Mouse (Mus musculus): ENCODE data around the gene Krt83. TPM values are rescaled to one million over a fixed set of nuclear protein-coding genes. Genes with fewer than 3 reads are reported as not detected.

The Krt83 gene
- polyA plus RNA-seq, 1 experiment from 2014 or later: not detected

DNA sequence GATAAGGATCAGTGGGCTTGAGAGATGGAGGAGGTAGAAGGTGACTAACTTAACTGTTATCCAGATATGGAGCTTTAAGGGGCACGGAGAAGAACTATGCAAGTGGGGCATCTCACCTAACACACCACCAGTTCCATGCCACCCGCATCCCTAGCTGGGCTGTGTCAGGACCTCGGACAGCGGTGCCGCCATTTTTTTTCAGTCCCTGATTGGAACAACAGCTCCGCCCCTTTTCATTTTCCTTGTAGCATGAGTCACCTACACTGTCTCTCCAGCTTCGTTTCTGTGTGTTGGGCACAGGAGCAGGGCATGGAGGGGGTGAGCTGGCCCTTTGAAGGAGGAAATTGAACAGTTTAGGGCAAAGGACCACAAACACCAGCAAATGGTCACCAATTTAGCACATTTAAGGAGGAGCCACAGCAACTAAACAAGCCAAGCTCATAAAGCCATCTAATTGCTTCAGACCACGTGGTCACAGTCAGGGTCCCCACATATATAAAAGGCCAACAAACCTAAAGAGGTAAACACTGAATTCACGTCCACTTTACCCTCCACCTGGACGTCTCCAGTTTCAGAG lies 18.3 kb downstream of the Krt83 start, which contains the start of gene Krt86:
Gene Krt86 (plus strand): TSS at position 527 of the 577 bp plus-strand sequence.
- H3K9me3 ChIP-seq (replicated peaks): no peaks in the 10 kb centered on the region
- no peaks in the 10 kb centered on the region for H3K36me3 ChIP-seq
- no peak within 1 kb of the TSS for H3K4me3 ChIP-seq
- WGBS: 19% methylated on average over 10 of the region's 10 CpGs
- ATAC-seq (replicated peaks; ENCODE audit: insufficient number of reproducible peaks, insufficient read depth, low FRiP score, low read depth): no peak
- H3K4me2 ChIP-seq: no peak within 1 kb of the TSS
- H3K4me1 ChIP-seq (replicated peaks): no peaks in the 10 kb centered on the region
- H3K27me3 ChIP-seq: peaks cover 7% of the 10 kb centered on the region
- H3K9ac ChIP-seq: no peak within 1 kb of the TSS
- H3K27ac ChIP-seq: no peak within 1 kb of the TSS

DNA sequence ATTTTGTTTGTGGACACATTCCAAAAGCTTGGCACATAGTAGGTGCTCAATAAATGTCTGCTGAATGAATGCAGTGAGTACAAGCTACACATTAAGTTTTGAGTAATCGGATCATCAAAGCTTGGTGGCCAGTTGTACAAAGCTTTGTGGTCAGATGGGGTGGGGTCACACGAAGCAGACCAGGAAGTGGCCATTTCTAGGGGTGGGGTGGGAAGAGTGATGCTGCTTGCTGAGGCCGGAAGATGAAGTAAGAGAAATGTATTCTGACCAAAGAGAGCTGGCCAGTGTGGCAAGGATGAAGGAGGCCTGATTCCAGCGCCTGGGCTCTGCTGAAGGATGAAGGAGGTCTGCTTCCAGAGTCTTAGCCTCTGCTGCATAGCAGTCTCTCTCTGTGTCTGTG lies 22.2 kb downstream of the Krt83 start:
- no peak overlapping the region for H3K9ac ChIP-seq
- H3K4me2 ChIP-seq: no peak overlapping the region
- WGBS: 76% methylated on average over 4 of the region's 4 CpGs
- H3K4me3 ChIP-seq: no peak overlapping the region
- H3K9me3 ChIP-seq (replicated peaks): no peaks in the 10 kb centered on the region
- H3K27ac ChIP-seq: no peak overlapping the region
- 0 out of 2 replicates have a peak, but pooled peaks cover 5% of the 10 kb centered on the region for H3K27me3 ChIP-seq
- no peaks in the 10 kb centered on the region for H3K4me1 ChIP-seq (replicated peaks)
- no peaks in the 10 kb centered on the region for H3K36me3 ChIP-seq
- no peak for ATAC-seq (replicated peaks; ENCODE audit: insufficient number of reproducible peaks, insufficient read depth, low FRiP score, low read depth)

DNA sequence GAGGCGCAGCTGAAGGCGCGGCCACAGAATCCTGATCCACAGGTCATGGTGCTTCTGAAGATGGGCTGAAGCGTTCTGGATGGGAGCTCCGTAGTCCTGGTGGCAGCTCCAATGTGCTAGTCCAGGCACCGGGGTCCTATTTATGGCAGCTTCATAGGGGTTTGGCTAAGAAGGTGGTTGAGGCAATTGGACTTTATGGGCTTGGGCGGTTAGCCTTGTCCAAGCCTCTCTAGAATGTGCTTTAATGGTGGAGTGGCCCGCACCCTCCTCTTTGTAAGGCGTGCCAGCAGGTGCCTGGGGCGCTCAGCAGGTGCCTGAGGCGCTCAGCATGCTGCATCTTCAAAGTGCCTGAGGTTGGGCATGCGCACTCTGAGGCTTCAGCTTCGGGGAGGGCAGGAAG lies 27.7 kb downstream of the Krt83 start, which contains the start of gene Krt81:
Gene Krt81 (minus strand): TSS at position 101 of the 400 bp plus-strand sequence.
- no peak within 1 kb of the TSS for H3K9ac ChIP-seq
- ATAC-seq (replicated peaks; ENCODE audit: insufficient number of reproducible peaks, insufficient read depth, low FRiP score, low read depth): no peak
- no peaks in the 10 kb centered on the region for H3K4me1 ChIP-seq (replicated peaks)
- H3K27ac ChIP-seq: no peak within 1 kb of the TSS
- H3K9me3 ChIP-seq (replicated peaks): no peaks in the 10 kb centered on the region
- H3K4me3 ChIP-seq: no peak within 1 kb of the TSS
- H3K36me3 ChIP-seq: no peaks in the 10 kb centered on the region
- 72% methylated on average over 13 of the region's 13 CpGs for WGBS
- H3K4me2 ChIP-seq: no peak within 1 kb of the TSS
- H3K27me3 ChIP-seq: peaks cover 11% of the 10 kb centered on the region; the same call in 1 of the 2 replicates

DNA sequence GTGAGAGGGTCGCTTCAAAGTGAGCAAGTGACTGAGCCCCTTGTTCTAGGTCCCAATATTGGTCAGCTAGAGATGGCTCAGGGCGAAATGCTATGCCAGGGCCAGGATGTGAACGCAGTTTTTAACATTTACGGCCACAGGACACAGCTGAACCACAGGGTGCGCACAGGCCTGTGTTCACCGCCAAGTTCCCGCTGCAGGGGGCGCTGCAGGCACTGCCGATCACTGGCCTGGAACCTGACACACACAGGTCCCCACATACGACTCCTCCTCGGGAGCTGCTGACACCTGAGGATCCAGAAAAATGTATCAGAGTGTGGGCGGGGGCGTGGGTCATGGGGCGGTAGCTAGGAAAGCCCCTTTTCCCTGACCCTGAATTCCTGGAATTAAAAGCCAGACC lies 32.0 kb downstream of the Krt83 start:
- no peak overlapping the region for H3K4me3 ChIP-seq
- no peak for ATAC-seq (replicated peaks; ENCODE audit: insufficient number of reproducible peaks, insufficient read depth, low FRiP score, low read depth)
- 74% methylated on average over 14 of the region's 14 CpGs for WGBS

DNA sequence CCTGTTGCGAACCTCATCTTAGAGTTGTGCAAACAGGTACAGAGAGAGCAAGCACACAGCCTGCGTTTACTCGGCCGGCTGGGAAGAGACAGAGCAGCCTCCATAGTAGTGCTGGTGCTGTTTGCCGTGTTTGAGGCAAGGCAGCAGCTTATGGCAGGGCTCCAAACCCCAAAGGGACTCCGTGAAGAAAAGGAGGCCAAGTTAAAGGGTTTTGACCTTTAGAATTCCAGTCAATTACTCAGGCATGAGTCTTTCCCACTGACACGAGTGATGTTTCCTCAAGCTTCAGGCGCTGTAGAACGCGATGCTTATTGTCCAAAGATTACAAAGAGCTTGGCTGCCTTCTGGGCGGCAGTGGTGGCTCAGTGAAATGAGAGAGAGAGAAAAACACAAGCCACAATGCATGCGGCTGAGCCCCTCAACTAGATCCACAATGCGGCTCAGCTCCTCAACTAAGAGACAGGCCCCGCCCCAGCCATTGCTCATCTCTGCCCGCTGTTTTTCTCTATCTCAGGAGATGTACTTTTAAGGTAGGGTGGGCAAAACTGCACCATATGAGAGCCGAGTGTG lies 32.9 kb downstream of the Krt83 start:
- Histone ChIP-seq H3K36me3 (no peaks in the 10 kb centered on the region), H3K27ac (no peak overlapping the region), H3K9me3 (replicated peaks) (no peaks in the 10 kb centered on the region), H3K4me3 (no peak overlapping the region), H3K9ac (no peak overlapping the region), H3K27me3 (peaks cover 6% of the 10 kb centered on the region; the same call in 1 of the 2 replicates), H3K4me1 (replicated peaks) (no peaks in the 10 kb centered on the region), H3K4me2 (no peak overlapping the region)
- ATAC-seq (replicated peaks; ENCODE audit: insufficient number of reproducible peaks, insufficient read depth, low FRiP score, low read depth): no peak
- WGBS: 61% methylated on average over 16 of the region's 16 CpGs

More for the DNA sequence above, 32.0 kb downstream of the Krt83 start:
- Histone ChIP-seq H3K4me1 (replicated peaks) (no peaks in the 10 kb centered on the region), H3K27ac (no peak overlapping the region), H3K4me2 (no peak overlapping the region), H3K36me3 (no peaks in the 10 kb centered on the region), H3K9ac (no peak overlapping the region), H3K27me3 (peaks cover 6% of the 10 kb centered on the region; the same call in 1 of the 2 replicates), H3K9me3 (replicated peaks) (no peaks in the 10 kb centered on the region)

DNA sequence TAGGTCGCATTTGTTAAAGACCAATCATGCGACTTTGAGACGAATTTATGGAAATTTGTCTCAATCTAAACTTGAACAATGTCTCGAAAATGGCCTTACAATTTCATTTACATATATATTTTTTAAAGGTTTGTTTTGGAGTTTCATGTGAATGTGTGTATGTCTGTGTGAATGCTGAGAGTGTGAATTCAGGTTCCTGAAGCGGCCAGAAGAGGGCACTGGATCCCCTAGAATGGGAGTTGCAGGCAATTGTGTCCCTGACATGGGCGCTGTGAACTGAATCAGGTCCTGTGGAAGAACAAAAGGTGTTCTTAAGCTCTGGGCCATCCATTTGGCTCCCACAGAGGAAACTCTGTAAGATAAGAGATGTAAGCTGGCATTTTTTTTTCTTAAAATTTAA lies 35.4 kb downstream of the Krt83 start:
- Histone ChIP-seq H3K36me3 (no peaks in the 10 kb centered on the region), H3K27me3 (no peaks in the 10 kb centered on the region), H3K4me2 (no peak overlapping the region), H3K9me3 (replicated peaks) (no peaks in the 10 kb centered on the region), H3K27ac (no peak overlapping the region), H3K4me3 (no peak overlapping the region), H3K9ac (no peak overlapping the region), H3K4me1 (replicated peaks) (peaks cover 3% of the 10 kb centered on the region)
- ATAC-seq (replicated peaks; ENCODE audit: insufficient number of reproducible peaks, insufficient read depth, low FRiP score, low read depth): no peak
- 83% methylated on average over 6 of the region's 6 CpGs for WGBS

DNA sequence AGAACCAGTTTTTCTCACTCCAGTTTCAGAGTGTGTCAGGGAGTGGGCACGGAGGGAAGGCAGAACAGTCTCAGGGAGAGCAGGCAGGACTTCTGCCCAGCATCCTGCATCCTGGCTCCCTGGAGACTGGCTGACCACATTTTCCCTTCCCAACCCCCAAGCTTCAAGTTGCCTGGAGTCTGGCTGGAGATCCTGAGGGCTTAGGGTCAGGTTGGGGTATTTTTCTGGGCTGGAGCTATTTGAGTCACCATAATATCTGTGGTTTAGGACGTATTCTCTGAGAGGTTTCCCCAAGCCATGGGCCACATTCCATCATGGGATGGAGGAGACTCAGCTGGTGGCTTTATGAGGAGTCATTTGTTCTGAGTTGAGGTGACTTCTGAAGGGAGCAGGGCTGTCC lies 36.0 kb downstream of the Krt83 start:
- H3K27me3 ChIP-seq: no peaks in the 10 kb centered on the region
- 74% methylated on average over 2 of the region's 2 CpGs for WGBS
- peaks cover 3% of the 10 kb centered on the region for H3K4me1 ChIP-seq (replicated peaks)
- no peak overlapping the region for H3K9ac ChIP-seq
- no peak overlapping the region for H3K4me2 ChIP-seq
- H3K4me3 ChIP-seq: no peak overlapping the region
- no peaks in the 10 kb centered on the region for H3K36me3 ChIP-seq
- no peak overlapping the region for H3K27ac ChIP-seq
- no peaks in the 10 kb centered on the region for H3K9me3 ChIP-seq (replicated peaks)
- no peak for ATAC-seq (replicated peaks; ENCODE audit: insufficient number of reproducible peaks, insufficient read depth, low FRiP score, low read depth)

DNA sequence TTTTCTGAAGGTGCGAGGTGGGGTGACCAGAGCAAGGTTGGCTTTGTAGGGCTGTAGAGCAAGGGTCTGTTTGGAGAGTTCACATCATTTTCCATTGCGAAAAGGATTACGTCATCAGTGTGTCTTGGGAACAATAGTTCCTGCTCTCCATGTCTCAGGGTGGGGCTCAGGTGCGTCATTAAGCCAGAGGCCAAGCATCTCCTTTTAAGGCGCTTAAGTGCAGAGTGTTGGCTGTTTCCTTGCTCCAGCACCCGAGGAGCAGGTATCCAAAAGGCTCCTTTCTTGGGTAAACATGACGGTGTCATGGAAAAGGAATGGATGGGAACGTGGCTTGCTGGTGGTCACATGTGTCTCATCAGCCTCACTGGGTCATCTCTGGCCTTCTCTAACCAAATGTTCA lies 36.5 kb downstream of the Krt83 start:
- no peak overlapping the region for H3K4me2 ChIP-seq
- peaks cover 3% of the 10 kb centered on the region for H3K4me1 ChIP-seq (replicated peaks)
- H3K9ac ChIP-seq: no peak overlapping the region
- no peak for ATAC-seq (replicated peaks; ENCODE audit: insufficient number of reproducible peaks, insufficient read depth, low FRiP score, low read depth)
- no peaks in the 10 kb centered on the region for H3K9me3 ChIP-seq (replicated peaks)
- H3K36me3 ChIP-seq: no peaks in the 10 kb centered on the region
- H3K27ac ChIP-seq: no peak overlapping the region
- WGBS: 84% methylated on average over 8 of the region's 8 CpGs
- H3K27me3 ChIP-seq: no peaks in the 10 kb centered on the region
- H3K4me3 ChIP-seq: no peak overlapping the region

DNA sequence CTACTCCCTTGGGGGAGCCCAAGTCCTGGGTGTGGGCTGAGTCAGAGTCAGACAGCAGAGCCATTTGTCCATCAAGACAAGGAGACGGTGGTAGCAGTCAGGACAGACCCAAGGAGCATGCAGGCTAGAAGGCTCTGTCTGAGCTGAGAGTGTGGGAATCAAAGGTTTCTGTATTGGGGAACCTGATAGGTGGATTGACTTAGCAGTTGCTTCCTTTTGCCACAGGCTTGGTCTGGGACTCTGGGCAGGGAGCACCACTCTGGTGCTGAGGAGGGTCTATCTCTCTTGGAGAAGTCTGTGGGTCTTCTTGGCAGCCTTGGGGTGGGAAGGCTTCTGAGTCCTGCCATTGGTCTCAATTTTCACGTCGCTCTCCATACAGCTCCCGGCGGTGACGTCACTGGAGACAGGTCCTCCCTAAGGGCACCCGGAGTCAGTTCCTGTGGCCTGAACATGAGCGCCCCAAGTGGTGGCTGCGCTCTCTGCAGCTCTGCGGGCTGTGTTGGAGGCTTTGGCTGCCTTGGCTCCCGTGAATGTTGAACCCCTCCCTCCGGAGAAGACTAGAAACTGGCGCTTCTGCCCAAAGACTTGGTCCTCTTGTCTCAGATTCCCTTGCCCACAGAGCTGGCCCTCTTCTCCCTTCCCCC lies 38.1 kb downstream of the Krt83 start:
- Histone ChIP-seq H3K9me3 (replicated peaks) (no peaks in the 10 kb centered on the region), H3K27ac (no peak overlapping the region), H3K4me3 (no peak overlapping the region), H3K27me3 (no peaks in the 10 kb centered on the region), H3K9ac (no peak overlapping the region), H3K36me3 (no peaks in the 10 kb centered on the region), H3K4me1 (replicated peaks) (peaks cover 3% of the 10 kb centered on the region), H3K4me2 (peak overlapping the region; percentile 41)
- WGBS: 2% methylated on average over 13 of the region's 13 CpGs
- no peak; the same call in 1 of the 2 replicates for ATAC-seq (replicated peaks; ENCODE audit: insufficient number of reproducible peaks, insufficient read depth, low FRiP score, low read depth)

DNA sequence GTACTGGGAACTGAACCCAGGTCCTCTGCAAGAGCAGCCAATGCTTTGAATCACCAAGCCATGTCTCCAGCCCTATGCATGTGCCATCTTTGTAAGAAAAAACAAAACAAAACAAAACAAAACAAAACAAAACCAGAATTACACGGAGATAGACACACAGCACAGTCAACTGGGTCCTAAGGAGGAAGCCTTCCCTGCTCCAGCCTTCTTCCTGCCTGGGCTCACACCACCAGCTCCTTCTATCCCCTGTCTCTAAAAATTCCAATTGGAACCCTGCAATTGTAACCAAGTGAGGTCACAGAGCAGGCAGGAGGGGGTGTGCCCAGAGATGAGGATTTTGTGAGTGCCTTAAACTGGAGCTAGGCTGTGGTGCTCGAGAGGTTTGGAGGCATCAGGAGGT lies 43.9 kb downstream of the Krt83 start, which contains the start of gene Krt88:
Gene Krt88 (plus strand): TSS at position 301 of the 400 bp plus-strand sequence.
- no peaks in the 10 kb centered on the region for H3K27me3 ChIP-seq
- 0 out of 2 replicates have a peak, but pooled peaks cover 2% of the 10 kb centered on the region for H3K4me1 ChIP-seq (replicated peaks)
- WGBS: 65% methylated on average over 2 of the region's 2 CpGs
- H3K27ac ChIP-seq: no peak within 1 kb of the TSS
- H3K9me3 ChIP-seq (replicated peaks): no peaks in the 10 kb centered on the region
- ATAC-seq (replicated peaks; ENCODE audit: insufficient number of reproducible peaks, insufficient read depth, low FRiP score, low read depth): no peak
- H3K4me2 ChIP-seq: peak within 1 kb of the TSS; percentile 23; the same call in 1 of the 2 replicates
- H3K9ac ChIP-seq: no peak within 1 kb of the TSS
- H3K4me3 ChIP-seq: no peak within 1 kb of the TSS
- no peaks in the 10 kb centered on the region for H3K36me3 ChIP-seq

DNA sequence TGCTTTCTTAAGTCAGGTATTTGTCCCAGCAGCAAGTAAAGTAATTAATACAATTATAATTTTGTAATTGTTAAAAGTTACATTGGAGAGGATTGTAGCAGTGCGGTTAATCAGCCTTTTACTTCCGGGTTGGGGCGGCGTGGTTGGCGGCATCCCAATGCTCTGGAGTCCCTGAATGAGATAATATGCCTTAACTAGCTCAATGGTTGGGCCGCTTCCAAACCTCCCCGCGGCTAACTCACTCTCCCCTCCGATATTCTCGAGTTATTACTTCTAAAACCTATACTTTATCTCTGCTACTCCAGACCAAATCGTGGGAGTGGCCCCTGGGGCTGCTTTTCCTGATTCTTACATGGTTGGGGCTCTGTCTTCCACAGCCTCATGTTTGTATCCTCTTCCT lies 44.7 kb downstream of the Krt83 start:
- Histone ChIP-seq H3K36me3 (no peaks in the 10 kb centered on the region), H3K4me1 (replicated peaks) (0 out of 2 replicates have a peak, but pooled peaks cover 2% of the 10 kb centered on the region), H3K27me3 (no peaks in the 10 kb centered on the region), H3K9me3 (replicated peaks) (no peaks in the 10 kb centered on the region), H3K9ac (no peak overlapping the region), H3K4me3 (no peak overlapping the region), H3K4me2 (peak overlapping the region; percentile 23; the same call in 1 of the 2 replicates), H3K27ac (no peak overlapping the region)
- 42% methylated on average over 11 of the region's 11 CpGs for WGBS
- ATAC-seq (replicated peaks; ENCODE audit: insufficient number of reproducible peaks, insufficient read depth, low FRiP score, low read depth): no peak

Data from heart, embryonic 15.5 days (tissue).